Mouse (Mus musculus) E14TG2a.4 (cell line): Measurements from ENCODE around the gene Pou1f1.

Experiments
- CTCF ChIP-seq: conservative IDR thresholded peaks from 2 replicates; pipeline ENCODE4 v1.5.1; 2014; ENCODE audit warnings: low read length
- NANOG ChIP-seq: IDR thresholded peaks from 2 replicates; pipeline ENCODE4 v1.6.1; 2014; ENCODE audit warnings: borderline replicate concordance, low read length, mixed read lengths
- POU5F1 ChIP-seq: IDR thresholded peaks from 2 replicates; pipeline ENCODE4 v1.6.1; 2014; ENCODE audit warnings: low read length, borderline replicate concordance

DNA sequence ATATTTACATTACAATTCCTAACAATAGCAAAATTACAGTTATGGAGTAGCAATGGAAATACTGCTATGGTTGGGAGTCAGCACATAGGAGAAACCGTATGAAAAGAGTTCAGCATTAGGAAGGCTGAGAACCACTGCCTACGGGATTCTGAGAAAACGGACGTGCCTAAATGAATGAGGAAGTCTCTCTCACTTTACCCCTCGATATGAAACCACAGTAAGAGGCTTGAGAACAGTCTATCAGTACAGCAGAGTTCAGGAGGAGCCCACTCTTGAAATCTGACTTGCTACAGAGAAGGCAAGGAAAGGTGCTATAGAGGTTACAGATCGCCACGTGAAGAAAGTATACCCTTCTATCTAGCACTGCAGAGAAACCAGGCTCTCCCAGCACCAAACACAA, 28.6 kb downstream of the Pou1f1 start:
- no peak for TF ChIP-seq CTCF
- no peak for TF ChIP-seq NANOG
- no peak for TF ChIP-seq POU5F1
